Mouse (Mus musculus) liver, postnatal 0 days (tissue): ENCODE data around the gene 4931406P16Rik.

Source experiments
- CTCF ChIP-seq: sonication (generic); IDR thresholded peaks from 2 replicates; pipeline ENCODE4 v1.5.1; 2016; ENCODE audit warnings: antibody characterized with exemption, low read depth
- EP300 ChIP-seq: IDR thresholded peaks from 2 replicates; pipeline ENCODE4 v1.6.1; 2016; ENCODE audit warnings: antibody characterized with exemption, low read depth, mild to moderate bottlenecking

- TF ChIP-seq CTCF (no peak), EP300 (no peak)
Observed at GRCm38 (mm10) chr7:34206331-34206730, 107.0 kb downstream of the 4931406P16Rik start.
